Mouse (Mus musculus): ENCODE results near the gene Cpne1. TPM values are rescaled to one million over a fixed set of nuclear protein-coding genes. Genes with fewer than 3 reads are reported as not detected.

The Cpne1 gene
- 53.5 and 56.3 TPM in 2 replicates for polyA plus RNA-seq (2015; fragmentation: Nextera tagmentation; extraction: Ambion mirVana)

- 0 out of 2 replicates have a peak, but pooled peaks cover 3% of the 10 kb centered on the region for H3K4me1 ChIP-seq
- peak within 1 kb of the TSS; percentile 95 for H3K9ac ChIP-seq
- peak within 1 kb of the TSS; percentile 94 for H3K27ac ChIP-seq (replicated peaks)
- ATAC-seq (ENCODE audit: insufficient number of reproducible peaks, low FRiP score, low TSS enrichment, low read depth), result peak; percentile 94
- peak within 1 kb of the TSS; percentile 91 for H3K4me3 ChIP-seq (replicated peaks)
- under 1% methylated on average over 74 of the region's 74 CpGs for WGBS
- H3K9me3 ChIP-seq (replicated peaks), result no peaks in the 10 kb centered on the region
- no peaks in the 10 kb centered on the region for H3K36me3 ChIP-seq
- peak within 1 kb of the TSS; percentile 65 for H3K4me2 ChIP-seq (replicated peaks)
- no peaks in the 10 kb centered on the region for H3K27me3 ChIP-seq
These were observed at the start of gene Cpne1, which contains the start of gene Rbm12 for GRCm38 (mm10) chr2:156111358-156112079. Gene Cpne1 (minus strand): TSS chr2:156111965. Gene Rbm12 (minus strand): TSS chr2:156111978.

- H3K4me2 ChIP-seq (replicated peaks), result no peak overlapping the region
These were observed 39.8 kb upstream of the Cpne1 start for GRCm38 (mm10) chr2:156151538-156151937.

GRCm38 (mm10) chr2:156147316-156147915 lies 35.7 kb upstream of the Cpne1 start:
- ATAC-seq (ENCODE audit: insufficient number of reproducible peaks, low FRiP score, low TSS enrichment, low read depth), result no peak
- Histone ChIP-seq H3K4me2 (replicated peaks) (no peak overlapping the region), H3K27ac (replicated peaks) (no peak overlapping the region), H3K9ac (no peak overlapping the region), H3K27me3 (no peaks in the 10 kb centered on the region), H3K4me3 (replicated peaks) (no peak overlapping the region), H3K36me3 (peaks cover 42% of the 10 kb centered on the region), H3K4me1 (peaks cover 10% of the 10 kb centered on the region), H3K9me3 (replicated peaks) (no peaks in the 10 kb centered on the region)
- 82% methylated on average over 3 of the region's 3 CpGs for WGBS

More at GRCm38 (mm10) chr2:156151538-156151937, 39.8 kb upstream of the Cpne1 start:
- H3K9ac ChIP-seq, result no peak overlapping the region
- no peak for ATAC-seq (ENCODE audit: insufficient number of reproducible peaks, low FRiP score, low TSS enrichment, low read depth)
- no peaks in the 10 kb centered on the region for H3K4me1 ChIP-seq
- H3K9me3 ChIP-seq (replicated peaks), result no peaks in the 10 kb centered on the region
- no peak overlapping the region for H3K4me3 ChIP-seq (replicated peaks)
- H3K27ac ChIP-seq (replicated peaks), result no peak overlapping the region
- peaks cover 63% of the 10 kb centered on the region for H3K36me3 ChIP-seq
- H3K27me3 ChIP-seq, result no peaks in the 10 kb centered on the region

- Histone ChIP-seq H3K4me3 (replicated peaks) (no peak overlapping the region), H3K4me2 (replicated peaks) (no peak overlapping the region), H3K9ac (no peak overlapping the region), H3K27me3 (no peaks in the 10 kb centered on the region), H3K4me1 (peaks cover 10% of the 10 kb centered on the region), H3K27ac (replicated peaks) (no peak overlapping the region), H3K9me3 (replicated peaks) (no peaks in the 10 kb centered on the region), H3K36me3 (peaks cover 49% of the 10 kb centered on the region)
- ATAC-seq (ENCODE audit: insufficient number of reproducible peaks, low FRiP score, low TSS enrichment, low read depth), result no peak
- WGBS, result 74% methylated on average over 5 of the region's 5 CpGs
These were observed 34.7 kb upstream of the Cpne1 start for GRCm38 (mm10) chr2:156146272-156146989.

GRCm38 (mm10) chr2:156145486-156146130 lies 33.8 kb upstream of the Cpne1 start:
- no peak for ATAC-seq (ENCODE audit: insufficient number of reproducible peaks, low FRiP score, low TSS enrichment, low read depth)
- Histone ChIP-seq H3K9ac (no peak overlapping the region), H3K4me2 (replicated peaks) (peak overlapping the region; percentile 74), H3K9me3 (replicated peaks) (no peaks in the 10 kb centered on the region), H3K27me3 (no peaks in the 10 kb centered on the region), H3K4me1 (peaks cover 10% of the 10 kb centered on the region), H3K36me3 (peaks cover 45% of the 10 kb centered on the region), H3K27ac (replicated peaks) (no peak overlapping the region), H3K4me3 (replicated peaks) (peak overlapping the region; percentile 87; the same call in 1 of the 2 replicates)
- WGBS, result 48% methylated on average over 11 of the region's 11 CpGs

- no peaks in the 10 kb centered on the region for H3K27me3 ChIP-seq
- ATAC-seq (ENCODE audit: insufficient number of reproducible peaks, low FRiP score, low TSS enrichment, low read depth), result peak; percentile 97
- H3K4me1 ChIP-seq, result peaks cover 10% of the 10 kb centered on the region
- H3K9ac ChIP-seq, result peak within 1 kb of the TSS; percentile 87
- H3K27ac ChIP-seq (replicated peaks), result peak within 1 kb of the TSS; percentile 94
- WGBS, result under 1% methylated on average over 70 of the region's 70 CpGs
- H3K4me3 ChIP-seq (replicated peaks), result peak within 1 kb of the TSS; percentile 87
- H3K36me3 ChIP-seq, result peaks cover 35% of the 10 kb centered on the region
- peak within 1 kb of the TSS; percentile 74 for H3K4me2 ChIP-seq (replicated peaks)
- no peaks in the 10 kb centered on the region for H3K9me3 ChIP-seq (replicated peaks)
These were observed 32.4 kb upstream of the Cpne1 start, which contains the start of the genes Romo1 and Nfs1 for GRCm38 (mm10) chr2:156143953-156144724. Gene Romo1 (plus strand): TSS chr2:156144039. Gene Nfs1 (minus strand): TSS chr2:156144186.

- Histone ChIP-seq H3K27ac (replicated peaks) (peak overlapping the region; percentile 94), H3K4me3 (replicated peaks) (peak overlapping the region; percentile 87), H3K27me3 (no peaks in the 10 kb centered on the region), H3K4me2 (replicated peaks) (peak overlapping the region; percentile 74), H3K36me3 (peaks cover 33% of the 10 kb centered on the region), H3K9ac (peak overlapping the region; percentile 87), H3K4me1 (peaks cover 10% of the 10 kb centered on the region), H3K9me3 (replicated peaks) (no peaks in the 10 kb centered on the region)
- 3% methylated on average over 16 of the region's 16 CpGs for WGBS
- ATAC-seq (ENCODE audit: insufficient number of reproducible peaks, low FRiP score, low TSS enrichment, low read depth), result no peak
These were observed 31.6 kb upstream of the Cpne1 start for GRCm38 (mm10) chr2:156143367-156143766.

- no peak overlapping the region for H3K27ac ChIP-seq (replicated peaks)
- no peak overlapping the region for H3K9ac ChIP-seq
- H3K4me2 ChIP-seq (replicated peaks), result peak overlapping the region; percentile 74
- H3K4me3 ChIP-seq (replicated peaks), result peak overlapping the region; percentile 87
- H3K4me1 ChIP-seq, result peaks cover 10% of the 10 kb centered on the region
- peaks cover 29% of the 10 kb centered on the region for H3K36me3 ChIP-seq
- H3K9me3 ChIP-seq (replicated peaks), result no peaks in the 10 kb centered on the region
- ATAC-seq (ENCODE audit: insufficient number of reproducible peaks, low FRiP score, low TSS enrichment, low read depth), result no peak
- no peaks in the 10 kb centered on the region for H3K27me3 ChIP-seq
- 78% methylated on average over 2 of the region's 2 CpGs for WGBS
These were observed 31.1 kb upstream of the Cpne1 start for GRCm38 (mm10) chr2:156142820-156143219.

- 86% methylated on average over 6 of the region's 6 CpGs for WGBS
- no peak for ATAC-seq (ENCODE audit: insufficient number of reproducible peaks, low FRiP score, low TSS enrichment, low read depth)
- no peaks in the 10 kb centered on the region for H3K27me3 ChIP-seq
These were observed 23.9 kb upstream of the Cpne1 start for GRCm38 (mm10) chr2:156135695-156136094.

GRCm38 (mm10) chr2:156134161-156134560 lies 22.4 kb upstream of the Cpne1 start:
- H3K27ac ChIP-seq (replicated peaks), result no peak overlapping the region
- H3K4me1 ChIP-seq, result no peaks in the 10 kb centered on the region
- H3K9ac ChIP-seq, result no peak overlapping the region
- no peak overlapping the region for H3K4me2 ChIP-seq (replicated peaks)
- peaks cover 18% of the 10 kb centered on the region for H3K36me3 ChIP-seq
- WGBS, result 83% methylated on average over 5 of the region's 5 CpGs
- H3K4me3 ChIP-seq (replicated peaks), result no peak overlapping the region
- no peak for ATAC-seq (ENCODE audit: insufficient number of reproducible peaks, low FRiP score, low TSS enrichment, low read depth)
- H3K27me3 ChIP-seq, result no peaks in the 10 kb centered on the region
- no peaks in the 10 kb centered on the region for H3K9me3 ChIP-seq (replicated peaks)

More at GRCm38 (mm10) chr2:156135695-156136094, 23.9 kb upstream of the Cpne1 start:
- Histone ChIP-seq H3K4me2 (replicated peaks) (no peak overlapping the region), H3K36me3 (peaks cover 18% of the 10 kb centered on the region), H3K9me3 (replicated peaks) (no peaks in the 10 kb centered on the region), H3K4me1 (no peaks in the 10 kb centered on the region), H3K4me3 (replicated peaks) (no peak overlapping the region), H3K9ac (no peak overlapping the region), H3K27ac (replicated peaks) (no peak overlapping the region)
